Mouse (Mus musculus): ENCODE measurements around the gene Gpr18. TPM values are rescaled to one million over a fixed set of nuclear protein-coding genes. Genes with fewer than 3 reads are reported as not detected.

Gpr18 gene
- polyA plus RNA-seq, 1 experiment from 2014 or later, result 0.42 TPM

DNA sequence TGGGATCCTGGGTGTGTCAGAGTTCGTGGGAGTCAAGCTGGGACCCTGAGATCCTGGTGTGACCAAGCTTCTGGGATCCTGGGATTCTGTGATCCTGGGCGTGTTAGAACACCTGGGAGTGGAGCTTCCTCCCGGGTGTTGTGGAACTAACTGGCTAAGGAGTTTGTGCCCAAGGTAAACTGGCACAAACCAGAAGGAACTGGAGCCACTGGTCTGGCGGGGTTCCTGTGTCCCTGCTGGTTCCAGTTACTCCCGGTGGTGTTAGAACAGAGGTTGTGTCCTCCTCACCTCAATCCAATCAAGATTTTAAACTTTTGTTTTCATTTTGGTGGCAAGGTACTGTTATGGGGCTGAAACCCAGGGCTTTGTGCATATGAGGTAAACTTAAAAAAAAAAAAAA is 30.6 kb upstream of the Gpr18 start:
- no peak overlapping the region for H3K4me3 ChIP-seq (ENCODE audit: low read depth, low read length)
- H3K27ac ChIP-seq (ENCODE audit: low read depth, low read length), result no peak overlapping the region
- no peak for ATAC-seq (replicated peaks; ENCODE audit: insufficient number of reproducible peaks, low FRiP score, low TSS enrichment)
- H3K9ac ChIP-seq (ENCODE audit: low read depth, low read length), result no peak overlapping the region
- 0 out of 2 replicates have a peak, but pooled peaks cover 4% of the 10 kb centered on the region for H3K4me1 ChIP-seq (ENCODE audit: control insufficient read depth, insufficient read depth, low read length)
- 65% methylated on average over 5 of the region's 5 CpGs for WGBS (ENCODE audit: insufficient replicate concordance)
- H3K36me3 ChIP-seq (ENCODE audit: control insufficient read depth, insufficient read depth, low read length), result no peaks in the 10 kb centered on the region
- no peaks in the 10 kb centered on the region for H3K9me3 ChIP-seq (replicated peaks; ENCODE audit: control insufficient read depth, low read length)
- H3K27me3 ChIP-seq (ENCODE audit: control insufficient read depth, insufficient read depth, low read length), result no peaks in the 10 kb centered on the region
- H3K4me2 ChIP-seq, result no peak overlapping the region

DNA sequence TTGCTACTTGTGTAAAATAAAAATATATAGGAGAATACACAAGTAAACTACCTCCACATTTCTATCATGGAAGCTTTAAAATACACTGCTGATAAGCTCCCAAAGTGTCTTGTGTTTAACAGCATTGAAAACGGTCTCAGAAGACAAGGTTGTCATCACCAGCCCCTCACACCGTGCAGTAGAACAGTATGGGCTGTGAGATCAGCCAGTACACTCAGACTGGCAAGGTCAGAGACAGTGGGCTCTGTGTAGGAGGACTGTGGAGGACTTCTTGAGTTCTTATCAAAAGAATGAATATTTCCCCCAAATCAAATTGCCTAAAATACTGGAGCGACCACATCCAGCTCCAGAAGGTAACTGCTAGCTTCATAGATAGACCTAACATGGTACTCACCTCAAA is 24.0 kb upstream of the Gpr18 start:
- 30% methylated on average over 3 of the region's 3 CpGs for WGBS (ENCODE audit: insufficient replicate concordance)
- ATAC-seq (replicated peaks; ENCODE audit: insufficient number of reproducible peaks, low FRiP score, low TSS enrichment), result no peak; the same call in 1 of the 2 replicates
- Histone ChIP-seq H3K27me3 (ENCODE audit: control insufficient read depth, insufficient read depth, low read length) (no peaks in the 10 kb centered on the region), H3K9me3 (replicated peaks; ENCODE audit: control insufficient read depth, low read length) (no peaks in the 10 kb centered on the region; the same call in 1 of the 2 replicates), H3K27ac (ENCODE audit: low read depth, low read length) (no peak overlapping the region), H3K4me1 (ENCODE audit: control insufficient read depth, insufficient read depth, low read length) (peaks cover 6% of the 10 kb centered on the region; the same call in 1 of the 2 replicates), H3K4me2 (no peak overlapping the region), H3K36me3 (ENCODE audit: control insufficient read depth, insufficient read depth, low read length) (peaks cover 3% of the 10 kb centered on the region; the same call in 1 of the 2 replicates), H3K9ac (ENCODE audit: low read depth, low read length) (no peak overlapping the region), H3K4me3 (ENCODE audit: low read depth, low read length) (no peak overlapping the region)

DNA sequence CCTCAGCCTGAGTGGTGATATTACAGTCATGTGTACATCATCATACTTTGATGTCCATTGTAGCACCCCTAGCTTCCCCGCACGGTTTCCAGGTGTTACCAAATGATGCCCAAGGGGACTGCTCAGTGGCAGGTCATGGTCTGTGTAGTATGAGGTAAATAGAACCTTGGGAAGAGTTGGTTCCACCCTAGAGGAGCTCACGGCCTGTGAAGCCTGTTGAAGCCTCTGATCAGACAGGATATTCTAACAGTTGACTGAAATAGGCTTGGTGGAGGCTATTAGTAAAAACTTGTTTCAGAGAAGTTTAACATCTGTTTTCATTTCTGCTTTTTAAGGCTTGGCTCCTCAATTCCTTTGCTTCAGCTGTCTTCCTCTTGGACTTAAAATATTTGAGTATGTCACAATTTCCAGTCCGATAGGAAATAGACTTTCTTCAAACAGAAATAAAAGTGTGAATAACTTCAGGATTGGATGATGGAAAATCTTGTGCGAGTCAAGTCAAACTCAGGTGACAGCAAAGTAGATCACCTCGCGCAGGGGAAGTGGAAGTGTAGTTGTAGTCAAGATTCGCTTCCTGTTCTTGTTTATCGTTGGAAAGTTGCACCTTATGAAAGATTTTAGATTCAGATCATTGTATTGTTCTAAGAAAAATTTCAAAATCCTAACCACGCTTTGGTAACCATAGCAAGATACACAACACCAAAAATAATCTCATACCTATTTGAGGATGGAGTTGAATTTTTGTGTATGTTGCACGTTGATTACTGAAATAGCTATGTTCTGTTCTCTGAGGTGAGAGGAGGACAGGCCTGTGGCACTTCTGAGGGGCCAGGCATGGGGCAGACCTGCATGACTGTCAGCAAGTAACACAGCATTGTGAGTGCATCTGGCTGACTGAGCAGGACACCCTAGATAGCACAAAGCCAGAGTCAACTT is 22.9 kb upstream of the Gpr18 start:
- WGBS (ENCODE audit: insufficient replicate concordance), result 78% methylated on average over 11 of the region's 11 CpGs
- no peak overlapping the region for H3K27ac ChIP-seq (ENCODE audit: low read depth, low read length)
- no peak overlapping the region; the same call in 1 of the 2 replicates for H3K4me2 ChIP-seq

DNA sequence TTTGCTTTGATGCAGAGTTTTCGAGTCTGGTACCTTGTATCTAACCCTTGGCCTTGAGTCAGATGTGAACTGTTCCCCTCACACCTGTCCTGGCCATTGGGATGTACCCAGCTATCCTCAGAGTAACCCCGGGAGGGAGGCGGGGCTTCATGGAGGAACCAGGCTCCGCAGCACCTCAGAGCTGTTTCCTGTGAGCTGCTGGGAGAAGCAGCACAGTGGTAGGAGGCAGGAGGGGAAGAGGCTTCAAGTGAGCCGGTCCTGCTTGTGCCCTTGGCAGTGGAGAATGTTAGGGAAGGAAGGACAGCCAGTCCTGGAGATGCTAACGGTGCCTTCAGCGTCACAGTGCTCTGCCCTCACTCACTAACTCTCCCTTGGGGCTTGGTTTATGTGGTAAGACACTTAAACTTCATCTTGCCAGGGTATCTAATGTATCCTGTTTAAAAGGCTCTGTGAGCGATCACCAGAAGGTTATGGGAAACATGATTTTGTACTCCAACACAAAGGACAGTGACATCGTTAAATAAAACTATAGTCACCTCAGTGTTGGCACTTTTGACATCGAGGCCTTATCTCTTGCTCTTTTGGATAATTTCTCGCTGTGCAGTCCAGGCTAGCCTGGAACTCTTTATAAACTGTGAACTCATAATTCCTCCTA is 22.1 kb upstream of the Gpr18 start:
- WGBS (ENCODE audit: insufficient replicate concordance), result 76% methylated on average over 11 of the region's 11 CpGs
- Histone ChIP-seq H3K9me3 (replicated peaks; ENCODE audit: control insufficient read depth, low read length) (no peaks in the 10 kb centered on the region; the same call in 1 of the 2 replicates), H3K9ac (ENCODE audit: low read depth, low read length) (no peak overlapping the region), H3K27me3 (ENCODE audit: control insufficient read depth, insufficient read depth, low read length) (no peaks in the 10 kb centered on the region), H3K4me1 (ENCODE audit: control insufficient read depth, insufficient read depth, low read length) (peaks cover 6% of the 10 kb centered on the region; the same call in 1 of the 2 replicates), H3K4me2 (no peak overlapping the region), H3K4me3 (ENCODE audit: low read depth, low read length) (no peak overlapping the region), H3K36me3 (ENCODE audit: control insufficient read depth, insufficient read depth, low read length) (peaks cover 3% of the 10 kb centered on the region; the same call in 1 of the 2 replicates), H3K27ac (ENCODE audit: low read depth, low read length) (no peak overlapping the region)
- no peak for ATAC-seq (replicated peaks; ENCODE audit: insufficient number of reproducible peaks, low FRiP score, low TSS enrichment)

More for the DNA sequence above, 22.9 kb upstream of the Gpr18 start:
- no peak overlapping the region for H3K9ac ChIP-seq (ENCODE audit: low read depth, low read length)
- no peak overlapping the region for H3K4me3 ChIP-seq (ENCODE audit: low read depth, low read length)
- H3K4me1 ChIP-seq (ENCODE audit: control insufficient read depth, insufficient read depth, low read length), result peaks cover 6% of the 10 kb centered on the region; the same call in 1 of the 2 replicates
- ATAC-seq (replicated peaks; ENCODE audit: insufficient number of reproducible peaks, low FRiP score, low TSS enrichment), result no peak
- no peaks in the 10 kb centered on the region for H3K27me3 ChIP-seq (ENCODE audit: control insufficient read depth, insufficient read depth, low read length)
- peaks cover 3% of the 10 kb centered on the region; the same call in 1 of the 2 replicates for H3K36me3 ChIP-seq (ENCODE audit: control insufficient read depth, insufficient read depth, low read length)
- no peaks in the 10 kb centered on the region; the same call in 1 of the 2 replicates for H3K9me3 ChIP-seq (replicated peaks; ENCODE audit: control insufficient read depth, low read length)

DNA sequence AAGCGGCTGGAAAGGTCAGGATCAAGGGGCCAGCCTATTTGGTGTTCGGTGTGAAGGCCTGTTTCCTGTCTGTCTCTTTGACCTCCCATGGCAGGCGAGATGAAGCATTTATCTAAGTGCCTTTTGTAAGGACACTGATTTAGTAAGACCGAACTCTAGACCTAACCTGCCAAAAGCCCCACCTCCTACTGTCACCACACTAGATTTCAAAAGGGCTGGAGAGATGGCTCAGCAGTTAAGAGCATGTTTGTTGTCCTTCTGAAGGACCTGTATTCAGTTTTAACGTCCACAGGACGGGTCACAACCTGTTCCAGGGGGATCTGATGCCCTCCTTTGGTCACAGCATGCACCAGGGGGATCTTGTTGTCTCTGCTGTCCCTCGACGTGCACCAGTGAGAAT is 21.3 kb upstream of the Gpr18 start:
- Histone ChIP-seq H3K4me1 (ENCODE audit: control insufficient read depth, insufficient read depth, low read length) (peaks cover 6% of the 10 kb centered on the region; the same call in 1 of the 2 replicates), H3K9me3 (replicated peaks; ENCODE audit: control insufficient read depth, low read length) (no peaks in the 10 kb centered on the region; the same call in 1 of the 2 replicates), H3K27me3 (ENCODE audit: control insufficient read depth, insufficient read depth, low read length) (no peaks in the 10 kb centered on the region), H3K36me3 (ENCODE audit: control insufficient read depth, insufficient read depth, low read length) (peaks cover 3% of the 10 kb centered on the region; the same call in 1 of the 2 replicates), H3K9ac (ENCODE audit: low read depth, low read length) (no peak overlapping the region), H3K4me2 (no peak overlapping the region), H3K4me3 (ENCODE audit: low read depth, low read length) (no peak overlapping the region), H3K27ac (ENCODE audit: low read depth, low read length) (no peak overlapping the region)
- WGBS (ENCODE audit: insufficient replicate concordance), result 62% methylated on average over 8 of the region's 8 CpGs
- ATAC-seq (replicated peaks; ENCODE audit: insufficient number of reproducible peaks, low FRiP score, low TSS enrichment), result no peak

DNA sequence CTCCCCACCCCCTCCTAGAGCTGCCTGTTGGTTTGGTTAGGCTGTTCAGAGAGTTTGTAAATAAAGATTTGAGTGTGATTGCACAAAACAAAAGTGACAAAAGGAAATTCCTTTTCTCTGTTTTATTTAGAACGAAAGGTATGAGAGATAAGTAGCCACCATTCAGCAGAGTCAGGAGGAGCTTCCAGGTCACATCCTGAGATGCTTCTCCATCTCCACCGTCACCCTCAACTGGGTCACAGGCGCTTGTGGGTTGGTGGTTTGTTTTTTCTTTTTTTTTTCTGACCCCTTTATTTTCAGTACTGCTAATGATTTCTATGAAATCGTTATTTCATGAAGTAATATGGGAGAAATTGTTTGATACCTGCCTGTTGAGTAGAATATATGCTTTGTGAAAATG is 20.8 kb upstream of the Gpr18 start:
- no peak overlapping the region for H3K27ac ChIP-seq (ENCODE audit: low read depth, low read length)
- WGBS (ENCODE audit: insufficient replicate concordance), result 88% methylated on average over 4 of the region's 4 CpGs
- H3K4me1 ChIP-seq (ENCODE audit: control insufficient read depth, insufficient read depth, low read length), result peaks cover 10% of the 10 kb centered on the region; the same call in 1 of the 2 replicates
- ATAC-seq (replicated peaks; ENCODE audit: insufficient number of reproducible peaks, low FRiP score, low TSS enrichment), result no peak
- H3K27me3 ChIP-seq (ENCODE audit: control insufficient read depth, insufficient read depth, low read length), result no peaks in the 10 kb centered on the region
- no peak overlapping the region for H3K9ac ChIP-seq (ENCODE audit: low read depth, low read length)
- H3K36me3 ChIP-seq (ENCODE audit: control insufficient read depth, insufficient read depth, low read length), result peaks cover 3% of the 10 kb centered on the region; the same call in 1 of the 2 replicates
- H3K9me3 ChIP-seq (replicated peaks; ENCODE audit: control insufficient read depth, low read length), result no peaks in the 10 kb centered on the region; the same call in 1 of the 2 replicates
- H3K4me3 ChIP-seq (ENCODE audit: low read depth, low read length), result no peak overlapping the region
- H3K4me2 ChIP-seq, result no peak overlapping the region

DNA sequence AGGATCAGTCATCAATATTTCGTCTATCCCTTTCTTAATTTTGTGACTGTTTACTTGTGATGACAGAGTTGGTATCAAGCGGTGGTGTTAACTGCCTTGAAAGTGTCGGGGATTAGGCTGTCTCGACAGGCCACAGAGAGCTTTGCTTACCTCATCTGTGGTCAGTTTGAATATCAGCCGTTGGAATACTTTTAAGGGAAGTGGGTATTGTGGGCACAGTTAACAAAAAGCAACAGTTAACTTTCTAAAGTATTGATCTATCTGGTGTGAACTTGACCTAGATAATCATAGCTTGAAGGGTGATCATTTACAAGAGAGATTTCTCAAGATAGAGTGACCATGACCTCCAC is 19.0 kb upstream of the Gpr18 start:
- ATAC-seq (replicated peaks; ENCODE audit: insufficient number of reproducible peaks, low FRiP score, low TSS enrichment), result no peak
- Histone ChIP-seq H3K4me1 (ENCODE audit: control insufficient read depth, insufficient read depth, low read length) (peaks cover 13% of the 10 kb centered on the region; the same call in 1 of the 2 replicates), H3K27me3 (ENCODE audit: control insufficient read depth, insufficient read depth, low read length) (no peaks in the 10 kb centered on the region), H3K4me3 (ENCODE audit: low read depth, low read length) (no peak overlapping the region), H3K4me2 (no peak overlapping the region), H3K9me3 (replicated peaks; ENCODE audit: control insufficient read depth, low read length) (no peaks in the 10 kb centered on the region; the same call in 1 of the 2 replicates), H3K27ac (ENCODE audit: low read depth, low read length) (no peak overlapping the region), H3K9ac (ENCODE audit: low read depth, low read length) (no peak overlapping the region), H3K36me3 (ENCODE audit: control insufficient read depth, insufficient read depth, low read length) (peaks cover 3% of the 10 kb centered on the region; the same call in 1 of the 2 replicates)
- 75% methylated on average over 5 of the region's 5 CpGs for WGBS (ENCODE audit: insufficient replicate concordance)

DNA sequence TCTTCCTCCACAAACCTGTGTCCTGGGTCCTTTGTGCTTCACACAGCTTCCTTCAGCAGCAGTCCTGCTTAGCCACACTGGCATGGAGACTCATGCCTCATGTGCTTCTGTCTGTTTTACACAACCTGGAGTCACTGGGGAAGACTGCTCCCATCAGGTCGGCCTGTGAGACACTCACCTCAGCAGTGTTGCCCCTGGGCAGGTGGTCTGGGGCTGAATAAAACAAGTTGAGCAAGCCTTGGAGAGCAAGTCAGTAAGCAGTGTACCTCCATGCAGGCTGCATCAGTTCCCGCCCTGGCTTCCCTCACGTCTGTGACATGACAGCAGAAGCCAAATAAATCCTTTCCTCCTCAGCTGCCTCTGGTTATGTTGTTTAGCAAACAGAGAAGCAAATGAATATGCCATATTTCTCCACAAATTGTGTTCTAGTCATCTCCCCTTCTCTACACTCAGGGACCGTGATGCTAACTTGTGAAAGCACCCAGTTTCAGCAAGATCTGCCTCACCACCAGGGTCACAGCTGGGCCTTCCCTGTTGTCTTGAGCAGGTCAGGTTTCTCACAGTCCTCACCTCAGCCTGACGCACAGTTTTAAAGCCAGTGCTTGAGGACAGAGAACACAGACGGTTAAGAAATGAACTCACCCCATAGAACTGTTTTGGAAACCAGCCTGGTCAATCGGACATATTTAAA is 18.5 kb upstream of the Gpr18 start:
- Histone ChIP-seq H3K4me3 (ENCODE audit: low read depth, low read length) (no peak overlapping the region), H3K9ac (ENCODE audit: low read depth, low read length) (no peak overlapping the region), H3K4me1 (ENCODE audit: control insufficient read depth, insufficient read depth, low read length) (peaks cover 12% of the 10 kb centered on the region; the same call in 1 of the 2 replicates), H3K36me3 (ENCODE audit: control insufficient read depth, insufficient read depth, low read length) (peaks cover 3% of the 10 kb centered on the region; the same call in 1 of the 2 replicates), H3K27ac (ENCODE audit: low read depth, low read length) (no peak overlapping the region), H3K27me3 (ENCODE audit: control insufficient read depth, insufficient read depth, low read length) (no peaks in the 10 kb centered on the region), H3K9me3 (replicated peaks; ENCODE audit: control insufficient read depth, low read length) (no peaks in the 10 kb centered on the region; the same call in 1 of the 2 replicates), H3K4me2 (no peak overlapping the region)
- ATAC-seq (replicated peaks; ENCODE audit: insufficient number of reproducible peaks, low FRiP score, low TSS enrichment), result no peak
- WGBS (ENCODE audit: insufficient replicate concordance), result 88% methylated on average over 7 of the region's 7 CpGs

All from heart, embryonic 11.5 days (tissue).